Mouse (Mus musculus): ENCODE measurements around the gene Srbd1. TPM values are rescaled to one million over a fixed set of nuclear protein-coding genes. Genes with fewer than 3 reads are reported as not detected.

Gene Srbd1
- polyA plus RNA-seq, 1 experiment from 2014 or later, result 12.6 TPM

GRCm38 (mm10) chr17:85935268-85935667 lies 209.7 kb downstream of the Srbd1 start:
- Histone ChIP-seq H3K4me2 (no peak overlapping the region), H3K9me3 (replicated peaks) (0 out of 2 replicates have a peak, but pooled peaks cover 4% of the 10 kb centered on the region), H3K27ac (no peak overlapping the region), H3K27me3 (replicated peaks) (no peaks in the 10 kb centered on the region; the same call in 1 of the 2 replicates), H3K9ac (no peak overlapping the region), H3K4me3 (no peak overlapping the region), H3K36me3 (no peaks in the 10 kb centered on the region), H3K4me1 (no peaks in the 10 kb centered on the region)
- 75% methylated on average over 10 of the region's 10 CpGs for WGBS (ENCODE audit: insufficient replicate concordance)
- ATAC-seq, result no peak

Other genes with a start within 250 kb of the Srbd1 start
- gene Prkce, start 22.6 kb upstream of the Srbd1 start, polyA plus RNA-seq (2016; fragmentation: Nextera tagmentation; extraction: Ambion mirVana), result 1.9 and 2.3 TPM in 2 replicates